Mouse (Mus musculus) thymus, postnatal 0 days (tissue): ENCODE measurements around the gene Plpp3. TPM values are rescaled to one million over a fixed set of nuclear protein-coding genes. Genes with fewer than 3 reads are reported as not detected.

Experiments used
- DNase-seq: peaks from one replicate; pipeline ENCODE4 v3.0.0-alpha.2; 2015; ENCODE audit warnings: low spot score
- polyA plus RNA-seq: library from polyadenylated mRNA; unstranded; fragments of >200 nt; fragmentation: Nextera tagmentation; extraction: Ambion mirVana; gene quantifications from 2 replicates; pipeline ENCODE4 v1.2.1, GENCODE M21; 2015

Plpp3 gene
- polyA plus RNA-seq, 1 experiment from 2014 or later = 22.7 TPM

GRCm38 (mm10) chr4:105187873-105188272 is 30.7 kb downstream of the Plpp3 start:
- no peak for DNase-seq

DNA sequence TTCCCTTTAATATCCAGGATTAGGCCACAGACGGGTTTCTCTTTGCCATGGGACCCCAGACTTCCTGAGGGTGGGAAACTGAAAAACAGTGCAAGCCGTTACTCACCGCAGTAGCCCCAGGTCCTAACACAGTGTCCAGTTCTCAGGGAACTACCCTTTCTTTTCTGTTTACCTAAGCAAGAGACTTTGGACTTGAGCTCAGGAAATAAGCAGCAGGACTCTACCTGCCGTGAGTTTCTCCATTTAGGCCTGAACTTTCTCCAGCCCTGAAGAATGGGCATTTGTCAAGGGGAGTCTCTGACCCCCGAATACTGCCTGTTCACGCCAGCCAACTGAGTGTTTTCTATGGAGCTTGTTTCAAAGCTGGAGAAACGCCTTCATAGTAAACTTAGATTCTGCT is 31.7 kb downstream of the Plpp3 start:
- DNase-seq = no peak

DNA sequence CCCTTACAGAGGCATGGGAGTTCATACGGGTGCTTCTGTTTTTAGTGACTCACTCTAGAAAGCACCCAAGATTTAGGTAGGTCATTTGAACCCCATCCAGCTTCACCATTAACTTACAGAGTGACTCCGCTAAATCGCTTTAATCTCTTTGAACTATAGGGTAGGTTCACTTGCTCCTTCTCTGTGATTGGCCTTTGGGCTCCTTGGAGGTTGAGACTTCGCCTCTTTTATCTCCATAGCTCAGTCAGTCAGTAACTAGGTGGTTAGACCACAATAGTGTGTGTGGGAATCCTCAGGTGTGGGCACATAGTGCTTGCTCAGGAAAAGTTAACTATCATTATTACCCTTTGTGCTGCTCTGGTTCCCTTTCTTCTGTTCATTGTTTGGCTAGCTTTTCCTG is 33.7 kb downstream of the Plpp3 start:
- DNase-seq = peak; percentile 34

- DNase-seq = no peak
These were observed 34.4 kb downstream of the Plpp3 start for GRCm38 (mm10) chr4:105191550-105191949.

DNA sequence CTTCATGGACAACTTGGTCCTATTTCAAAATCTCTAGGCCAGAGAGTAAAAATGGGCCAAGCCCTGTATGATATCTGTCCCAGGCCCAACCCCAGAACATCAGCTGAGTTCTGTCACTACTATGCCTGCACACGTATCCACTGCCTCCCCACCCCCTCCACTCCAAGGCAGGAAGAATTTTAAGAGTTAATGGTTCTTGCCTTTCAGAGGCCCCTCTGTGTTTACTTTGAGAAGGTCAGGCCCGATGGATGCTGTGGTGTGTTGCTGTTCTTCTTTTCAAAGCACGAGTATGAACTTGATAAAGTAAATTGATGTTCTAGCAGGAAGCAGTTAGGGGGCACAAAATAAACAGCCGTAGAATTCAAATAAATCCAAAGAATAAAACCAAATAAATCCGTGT is 35.5 kb downstream of the Plpp3 start:
- DNase-seq = no peak

DNA sequence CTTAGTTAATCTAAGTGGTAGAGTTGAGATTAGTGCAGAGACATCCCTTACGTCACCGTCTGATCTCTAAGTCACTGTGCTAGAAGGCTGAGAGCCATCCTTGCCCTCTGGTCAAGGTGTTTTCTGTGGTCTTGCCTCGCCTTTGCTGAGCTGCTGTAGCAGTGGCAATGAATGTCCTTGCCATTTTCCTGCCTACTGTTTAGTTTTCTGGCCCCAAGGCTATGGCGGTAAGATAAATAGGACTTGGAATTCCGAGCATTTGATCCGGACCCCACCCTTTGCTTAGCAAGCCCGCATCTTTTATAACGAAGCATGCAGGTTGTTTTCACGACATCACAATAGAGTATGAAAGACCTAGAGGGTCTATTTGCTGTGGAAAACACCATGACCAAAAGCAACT is 38.1 kb downstream of the Plpp3 start:
- DNase-seq = no peak

DNA sequence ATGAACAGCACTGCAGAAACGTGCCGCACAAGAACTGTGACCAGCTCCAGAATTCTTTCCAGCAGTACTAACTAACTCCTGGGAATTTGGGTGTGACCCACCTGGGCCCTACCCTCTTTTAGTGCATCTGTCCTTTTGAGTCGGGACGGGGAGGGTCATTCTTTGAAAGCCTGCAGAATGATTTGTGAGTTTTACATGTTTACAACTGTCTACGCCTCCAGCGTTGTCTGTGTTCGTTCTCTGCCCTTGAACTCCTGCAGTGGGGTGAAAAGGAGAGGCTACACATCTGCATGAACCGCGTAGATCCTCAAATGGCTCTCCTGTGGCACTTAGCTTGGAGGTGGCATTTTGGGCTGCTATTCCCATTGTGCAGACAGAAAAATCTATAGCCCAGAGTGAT is 39.0 kb downstream of the Plpp3 start:
- no peak for DNase-seq

DNA sequence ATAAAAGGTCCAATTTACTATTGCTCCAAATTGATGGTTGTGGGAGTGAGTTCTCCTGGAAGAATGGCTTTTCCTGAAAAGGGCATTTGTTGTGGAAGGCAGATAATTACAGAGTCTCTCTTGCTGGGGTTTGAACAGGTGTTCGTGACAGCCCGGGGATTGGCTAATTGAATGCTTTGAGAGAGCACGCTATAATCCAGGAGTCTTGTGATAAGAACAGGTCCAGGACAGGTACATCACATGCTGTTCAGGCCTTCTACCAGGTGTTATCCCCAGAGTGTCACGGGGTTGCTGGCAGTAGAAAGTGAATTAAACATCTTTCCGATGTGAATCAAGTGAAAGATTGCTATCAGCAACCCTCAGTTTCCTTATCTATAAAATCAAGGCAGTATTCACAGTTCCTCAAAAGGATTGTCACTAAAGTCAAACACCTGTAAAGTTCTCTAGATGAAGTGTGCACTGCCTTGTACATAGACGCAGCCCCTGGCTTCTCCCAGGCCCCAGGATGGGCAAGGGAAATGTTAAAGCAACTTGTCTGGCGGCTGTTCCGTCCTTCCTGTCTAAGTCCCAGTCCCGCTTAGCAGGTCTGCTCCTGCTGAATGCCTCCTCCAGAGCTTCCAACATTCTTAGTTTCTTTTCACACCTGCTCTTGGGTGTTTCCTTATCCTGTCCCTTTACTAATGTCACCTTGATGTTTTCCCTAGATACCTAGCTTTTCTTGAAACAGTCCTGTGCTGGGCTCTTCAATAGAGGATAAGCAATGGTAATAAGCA is 40.0 kb downstream of the Plpp3 start:
- no peak for DNase-seq

DNA sequence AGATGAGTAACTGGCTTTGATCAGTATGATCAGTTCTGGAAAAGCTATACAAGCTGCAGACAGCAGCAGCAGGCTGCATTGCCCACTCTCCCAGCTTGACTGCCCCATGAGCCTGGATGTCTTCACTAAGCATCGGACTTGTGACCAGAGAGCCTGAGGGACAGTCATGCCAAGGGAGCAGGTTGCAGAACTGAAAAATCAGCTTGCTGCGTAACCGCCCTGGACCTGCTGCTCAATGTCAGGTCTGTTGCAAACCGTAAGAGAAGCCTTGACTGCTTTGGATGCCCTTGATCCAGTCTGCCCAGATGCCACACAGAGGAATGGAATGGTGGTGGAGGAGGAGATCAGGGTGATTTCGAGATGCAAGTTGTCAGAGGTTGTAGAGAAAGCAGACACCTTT is 41.5 kb downstream of the Plpp3 start:
- DNase-seq = no peak

DNA sequence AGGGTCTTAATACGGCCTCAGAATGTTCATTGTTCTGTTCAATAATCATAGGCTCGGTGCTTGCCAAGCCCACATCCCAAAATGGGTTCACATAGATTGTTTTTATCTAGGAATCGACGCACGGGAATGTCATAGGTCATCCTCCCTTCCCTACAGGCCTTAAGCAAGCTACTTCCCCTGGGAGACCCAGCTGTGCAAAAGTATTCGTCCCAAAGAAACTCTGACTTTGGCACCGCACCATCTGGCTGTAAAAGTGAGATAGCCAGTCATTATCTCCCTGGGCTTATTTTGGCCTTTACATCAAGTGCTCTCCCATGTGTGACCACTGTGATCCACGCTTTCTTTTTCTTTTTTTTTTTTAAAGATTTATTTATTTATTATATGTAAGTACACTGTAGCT is 42.2 kb downstream of the Plpp3 start:
- DNase-seq = no peak

DNA sequence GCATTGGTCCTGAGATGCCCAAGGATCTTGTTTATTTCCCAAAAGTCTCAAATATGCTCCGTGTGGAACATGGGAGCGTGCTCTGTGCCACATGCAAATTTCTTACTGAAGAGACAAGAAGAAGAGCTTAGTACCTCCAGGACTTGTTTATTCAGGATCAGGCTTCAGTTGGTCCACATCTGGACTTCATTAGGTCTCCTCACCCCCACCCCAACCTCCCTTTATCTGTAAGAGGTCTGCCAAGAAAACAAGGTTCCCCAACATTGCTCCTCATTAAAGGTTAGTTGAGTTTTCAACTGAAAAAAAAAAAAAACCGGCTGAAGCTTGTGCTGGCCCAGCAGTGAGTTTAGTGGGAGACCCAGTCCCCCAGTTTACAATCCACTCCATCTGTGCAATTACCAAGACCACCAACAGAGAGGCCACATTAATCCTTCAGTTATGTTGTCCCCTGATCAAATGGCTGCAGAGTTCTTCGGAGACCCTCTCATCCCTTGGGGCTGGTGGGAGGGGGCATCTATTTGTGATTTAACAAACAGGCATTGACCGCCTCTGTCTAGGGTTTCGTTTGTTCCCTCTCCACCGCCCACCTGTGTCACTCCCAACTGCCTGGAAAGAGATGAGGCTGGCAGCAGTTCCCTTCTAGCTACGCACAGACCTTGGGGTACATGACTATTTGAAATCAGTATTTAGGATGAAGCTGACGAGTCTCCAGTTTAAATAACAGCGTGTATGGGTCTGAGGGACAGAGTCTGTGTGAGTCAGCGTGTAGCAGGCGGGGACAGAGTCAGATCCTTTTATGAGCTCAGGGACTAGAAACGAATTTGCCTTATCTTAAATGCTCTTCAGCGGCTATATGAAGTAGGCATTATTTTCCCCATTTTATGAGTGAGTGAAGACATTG is 43.7 kb downstream of the Plpp3 start:
- no peak for DNase-seq

DNA sequence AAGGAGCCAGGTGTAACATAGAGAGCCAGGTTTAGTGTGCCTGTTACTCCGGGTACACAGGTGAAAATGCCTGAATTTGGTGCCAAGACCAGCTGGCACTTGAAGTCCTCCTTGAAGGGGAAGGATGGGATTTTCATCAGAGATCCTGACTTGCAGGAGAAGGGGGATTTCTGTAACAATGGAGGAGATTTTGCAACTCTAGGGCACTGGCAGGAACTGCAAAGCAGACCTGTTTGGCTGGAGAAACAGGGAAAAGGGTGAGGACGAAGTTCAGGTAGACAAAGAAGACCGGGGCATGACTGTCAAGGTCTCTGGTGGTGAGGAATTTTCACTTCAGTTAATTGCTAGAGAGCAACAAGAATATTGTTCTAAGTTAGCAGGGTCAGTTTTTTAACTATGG is 45.3 kb downstream of the Plpp3 start:
- no peak for DNase-seq

DNA sequence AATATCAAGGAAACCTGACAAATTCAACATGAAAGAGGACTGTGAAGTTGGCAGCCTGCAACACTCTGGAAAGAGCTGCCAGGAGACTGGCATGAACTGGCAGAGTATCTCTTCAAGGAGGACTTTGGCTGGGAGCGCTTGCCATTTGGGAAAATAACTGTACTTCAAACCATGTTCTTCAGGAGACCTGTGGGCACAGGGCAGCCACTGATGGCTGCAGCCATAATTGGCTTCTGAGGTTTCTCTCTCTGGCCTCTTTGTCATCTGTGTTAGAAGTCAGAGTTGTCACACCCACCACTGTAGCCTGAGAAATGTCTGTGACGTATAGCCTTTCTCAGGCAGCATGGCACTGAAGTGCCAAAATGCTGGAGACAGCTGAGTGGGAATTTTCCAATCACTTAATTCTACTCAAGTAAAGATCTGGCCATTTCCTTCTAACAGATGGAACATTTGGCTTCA is 46.2 kb downstream of the Plpp3 start:
- DNase-seq = no peak

DNA sequence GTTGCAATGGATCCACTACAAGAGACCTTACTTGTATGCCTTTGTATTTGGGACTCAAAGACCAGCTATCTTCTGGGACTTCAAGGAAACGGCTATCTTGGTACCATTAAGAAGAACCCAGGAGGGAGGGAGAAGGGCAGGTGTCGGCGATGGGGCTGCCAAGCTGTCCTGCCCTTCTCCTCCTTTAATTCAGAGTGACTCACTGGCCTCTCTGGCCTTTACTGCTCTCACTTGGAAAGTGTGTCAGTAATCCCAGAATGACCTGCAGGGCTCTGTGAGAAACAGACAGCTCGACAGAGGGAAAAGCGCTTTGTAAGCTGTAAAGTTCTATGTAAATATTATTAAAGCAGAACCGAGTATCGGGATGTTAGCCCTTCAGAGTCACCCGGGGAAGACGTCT is 46.9 kb downstream of the Plpp3 start:
- no peak for DNase-seq

- no peak for DNase-seq
These were observed 48.1 kb downstream of the Plpp3 start for GRCm38 (mm10) chr4:105205045-105205851.

GRCm38 (mm10) chr4:105206102-105206501 is 49.0 kb downstream of the Plpp3 start:
- DNase-seq = no peak

DNA sequence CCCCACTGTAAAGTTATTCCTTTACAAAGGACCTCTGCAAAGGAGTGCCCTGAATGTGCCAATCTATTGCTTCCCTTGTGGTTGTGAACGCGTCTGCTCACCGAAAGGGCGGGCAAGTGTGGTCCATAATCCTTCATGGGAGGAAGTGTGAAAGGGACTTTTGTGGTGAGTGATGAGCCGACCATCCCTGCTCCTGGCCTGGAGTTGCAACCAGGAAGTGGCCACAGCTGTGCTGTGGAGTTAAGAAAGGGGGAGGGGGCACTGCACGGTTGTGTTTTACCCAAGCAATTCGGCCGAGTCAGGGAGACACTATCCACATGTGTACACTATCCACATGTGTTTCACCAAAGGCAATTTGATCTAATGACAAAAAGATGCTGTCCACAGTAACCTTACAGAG is 49.8 kb downstream of the Plpp3 start:
- no peak for DNase-seq

- no peak for DNase-seq
These were observed 50.5 kb downstream of the Plpp3 start for GRCm38 (mm10) chr4:105207641-105208040.

DNA sequence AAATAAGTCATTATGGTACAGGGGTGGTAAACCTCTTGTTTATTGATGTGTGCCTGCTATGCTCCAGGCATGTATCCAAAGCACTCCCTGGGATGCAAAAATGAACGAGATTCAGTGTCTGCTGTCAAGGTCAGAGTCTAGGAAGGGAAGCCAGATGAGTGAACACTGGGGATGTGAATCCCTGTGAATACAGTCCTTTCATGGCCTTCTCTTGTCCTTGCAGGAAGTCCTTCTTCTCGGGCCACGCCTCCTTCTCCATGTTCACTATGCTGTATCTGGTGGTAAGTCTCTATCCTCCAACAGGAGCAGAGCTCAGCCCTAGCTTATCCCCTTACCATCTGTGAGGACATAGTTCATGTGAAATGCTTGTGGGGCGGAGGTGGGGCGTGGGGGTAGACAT is 51.8 kb downstream of the Plpp3 start:
- no peak for DNase-seq

- DNase-seq = no peak
These were observed 56.2 kb downstream of the Plpp3 start for GRCm38 (mm10) chr4:105213314-105213713.

- DNase-seq = no peak
These were observed 57.3 kb downstream of the Plpp3 start for GRCm38 (mm10) chr4:105214438-105214837.
